Mouse (Mus musculus): ENCODE results near the gene Olfr251. TPM values are rescaled to one million over a fixed set of nuclear protein-coding genes. Genes with fewer than 3 reads are reported as not detected.
"Not testable (repeated sequence)": the region's sequence is repeated elsewhere in the genome, so short reads cannot be mapped to it uniquely, and the experiment has no call there.

Olfr251 gene
- total RNA-seq (2021), result not detected
- long read RNA-seq, result 0 reads

- DNase-seq (ENCODE audit: low spot score in 2 of 2), result no peak
Observed at GRCm38 (mm10) chr9:38376786-38377185, at the start of gene Olfr251. Gene Olfr251 (plus strand): TSS chr9:38377086.

- no peak for DNase-seq (ENCODE audit: low spot score in 2 of 2)
Observed at GRCm38 (mm10) chr9:38328760-38329159, 48.1 kb upstream of the Olfr251 start, which contains the start of gene Olfr25. Gene Olfr25 (plus strand): TSS chr9:38329060.

GRCm38 (mm10) chr9:38348111-38348510 lies 28.8 kb upstream of the Olfr251 start, which contains the start of gene Olfr898:
Gene Olfr898 (plus strand): TSS chr9:38348411.
- no peak for DNase-seq (ENCODE audit: low spot score in 2 of 2)

- DNase-seq (ENCODE audit: low spot score in 2 of 2), result no peak
Observed at GRCm38 (mm10) chr9:38366596-38366995, 10.3 kb upstream of the Olfr251 start, which contains the start of gene Olfr250. Gene Olfr250 (plus strand): TSS chr9:38366896.

- no peak for DNase-seq (ENCODE audit: low spot score in 2 of 2)
Observed at GRCm38 (mm10) chr9:38401398-38401797, 24.5 kb downstream of the Olfr251 start, which contains the start of gene Olfr147. Gene Olfr147 (plus strand): TSS chr9:38401698.

- DNase-seq (ENCODE audit: low spot score in 2 of 2), result not testable (repeated sequence)
Observed at GRCm38 (mm10) chr9:38407502-38407901, 30.6 kb downstream of the Olfr251 start.

- not testable (repeated sequence) for DNase-seq (ENCODE audit: low spot score in 2 of 2)
Observed at GRCm38 (mm10) chr9:38413502-38413901, 36.6 kb downstream of the Olfr251 start.

GRCm38 (mm10) chr9:38423801-38424200 lies 46.9 kb downstream of the Olfr251 start:
- DNase-seq (ENCODE audit: low spot score in 2 of 2), result no peak

- no peak for DNase-seq (ENCODE audit: low spot score in 2 of 2)
Observed at GRCm38 (mm10) chr9:38427026-38427425, 50.1 kb downstream of the Olfr251 start.

- no peak for DNase-seq (ENCODE audit: low spot score in 2 of 2)
Observed at GRCm38 (mm10) chr9:38429155-38429554, 52.3 kb downstream of the Olfr251 start, which contains the start of gene Olfr901. Gene Olfr901 (plus strand): TSS chr9:38429455.

Other genes starting within 250 kb of the Olfr251 start
- gene Olfr890, start 234.6 kb upstream of the Olfr251 start, total RNA-seq (2021), result not detected
- not detected for gene Olfr891, start 196.3 kb upstream of the Olfr251 start, total RNA-seq (2021)
- not detected for gene Olfr893, start 168.7 kb upstream of the Olfr251 start, total RNA-seq (2021)
- gene Olfr894, start 159.0 kb upstream of the Olfr251 start, total RNA-seq (2021), result not detected
- not detected for gene Olfr143, start 124.3 kb upstream of the Olfr251 start, total RNA-seq (2021)
- not detected for gene Olfr895, start 109.2 kb upstream of the Olfr251 start, total RNA-seq (2021)
- gene Olfr896-ps1, start 86.0 kb upstream of the Olfr251 start, total RNA-seq (2021), result not detected
- gene Olfr25, start 48.0 kb upstream of the Olfr251 start, total RNA-seq (2021), result not detected
- not detected for gene Olfr898, start 28.7 kb upstream of the Olfr251 start, total RNA-seq (2021)
- gene Olfr250, start 10.2 kb upstream of the Olfr251 start, total RNA-seq (2021), result not detected
- not detected for gene Olfr147, start 24.6 kb downstream of the Olfr251 start, total RNA-seq (2021)
- not detected for gene Olfr901, start 52.4 kb downstream of the Olfr251 start, total RNA-seq (2021)
- gene Olfr902, start 70.6 kb downstream of the Olfr251 start, total RNA-seq (2021), result not detected
- not detected for gene Olfr904, start 86.1 kb downstream of the Olfr251 start, total RNA-seq (2021)
- gene Olfr905, start 94.0 kb downstream of the Olfr251 start, total RNA-seq (2021), result not detected
- not detected for gene Olfr906, start 110.0 kb downstream of the Olfr251 start, total RNA-seq (2021)
- not detected for gene Olfr907, start 118.7 kb downstream of the Olfr251 start, total RNA-seq (2021)
- gene Olfr911-ps1, start 144.5 kb downstream of the Olfr251 start, total RNA-seq (2021), result not detected
- gene Olfr910, start 160.8 kb downstream of the Olfr251 start, total RNA-seq (2021), result not detected
- not detected for gene Olfr912, start 203.1 kb downstream of the Olfr251 start, total RNA-seq (2021)
- gene Olfr913, start 215.7 kb downstream of the Olfr251 start, total RNA-seq (2021), result not detected
- gene Olfr914, start 228.0 kb downstream of the Olfr251 start, total RNA-seq (2021), result not detected

All from layer of hippocampus, adult 18-20 months (tissue).